ENCODE assay signal across 10 mouse cellular contexts in the genomic region with DNA sequence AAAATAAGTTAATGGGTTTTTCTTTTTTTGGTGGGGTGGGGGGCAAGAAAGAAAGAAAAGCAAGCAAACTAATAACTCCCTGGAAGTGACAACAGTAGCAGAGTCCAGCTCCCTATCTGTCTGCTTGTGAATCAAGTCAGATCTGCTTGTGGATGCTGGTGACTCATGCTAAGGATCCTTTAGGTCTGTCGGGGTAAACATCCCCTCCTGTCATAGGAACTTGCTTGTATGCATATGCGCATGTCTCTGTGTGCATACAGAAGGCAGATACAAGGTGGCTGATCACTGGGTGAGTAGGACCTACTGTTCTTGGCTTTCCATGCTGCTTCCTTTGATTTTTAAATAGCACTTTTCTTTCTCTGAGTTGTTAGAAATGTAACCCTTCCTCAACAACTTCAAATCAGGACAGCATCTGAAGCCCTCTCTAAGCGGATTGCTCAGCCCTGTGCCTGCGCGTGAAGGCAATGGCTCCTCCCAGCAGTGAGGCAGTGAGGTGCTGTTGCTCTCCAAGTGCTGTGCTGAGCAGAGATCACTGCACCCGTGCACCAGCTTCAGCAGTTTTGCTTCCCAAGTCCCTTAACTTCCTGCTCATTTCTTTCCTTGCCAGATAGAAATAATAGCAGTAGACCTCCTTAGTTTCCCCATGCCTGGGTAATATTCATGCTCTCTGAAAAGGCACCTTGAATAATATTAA.
DNase-seq lines count a peak whose midpoint lies in the region; ATAC-seq and TF ChIP-seq lines count a peak whose summit lies in the region.
"Had no signal": no experiment of that assay in that cellular context is flagged by ENCODE, and none has a peak within 500 bp of the region (broad histone marks: within the 10 kb centered on the region; RNA-seq: fewer than 3 reads in every experiment).

No protein-coding gene starts in this region.

- no peak overlapping the region for H3K4me3 ChIP-seq in heart, embryonic 11.5 days (ENCODE audit: low read depth, low read length)
- no peak overlapping the region for H3K4me3 ChIP-seq in midbrain, embryonic 10.5 days
- no peak overlapping the region for H3K4me3 ChIP-seq in midbrain, postnatal 0 days (ENCODE audit: low read depth, low read length)
- H3K4me3 ChIP-seq: embryonic facial prominence, embryonic 12.5 days; liver, embryonic 15.5 days had no signal

- H3K9ac ChIP-seq in heart, embryonic 11.5 days (ENCODE audit: low read depth, low read length), result no peak overlapping the region
- H3K9ac ChIP-seq in midbrain, postnatal 0 days (replicated peaks; ENCODE audit: low read length, poor library complexity, severe bottlenecking), result no peak overlapping the region
- H3K9ac ChIP-seq: embryonic facial prominence, embryonic 12.5 days; liver, embryonic 15.5 days had no signal

- H3K27me3 ChIP-seq in heart, embryonic 11.5 days (ENCODE audit: control insufficient read depth, insufficient read depth, low read length), result no peaks in the 10 kb centered on the region
- H3K27me3 ChIP-seq in midbrain, embryonic 10.5 days (ENCODE audit: low read depth, poor library complexity, severe bottlenecking), result no peaks in the 10 kb centered on the region
- no peaks in the 10 kb centered on the region for H3K27me3 ChIP-seq in midbrain, postnatal 0 days (ENCODE audit: insufficient read depth, low read length)
- H3K27me3 ChIP-seq: embryonic facial prominence, embryonic 12.5 days; liver, embryonic 15.5 days had no signal

- ATAC-seq in heart, embryonic 11.5 days (replicated peaks; ENCODE audit: insufficient number of reproducible peaks, low FRiP score, low TSS enrichment), result no peak
- no peak for ATAC-seq in midbrain, postnatal 0 days (ENCODE audit: low FRiP score)

- no peak for TF ChIP-seq CTCF in midbrain, postnatal 0 days (IDR thresholded peaks at IDR 0.05)

- H3K27ac ChIP-seq in heart, embryonic 11.5 days (ENCODE audit: low read depth, low read length), result no peak overlapping the region
- peak overlapping the region; percentile 33; the same call in 1 of the 2 replicates for H3K27ac ChIP-seq in midbrain, embryonic 10.5 days (replicated peaks)
- H3K27ac ChIP-seq in midbrain, postnatal 0 days (ENCODE audit: low read depth, low read length), result no peak overlapping the region
- H3K27ac ChIP-seq: embryonic facial prominence, embryonic 12.5 days; liver, embryonic 15.5 days had no signal

- no peak overlapping the region; the same call in 1 of the 2 replicates for H3K4me2 ChIP-seq in heart, embryonic 11.5 days
- H3K4me2 ChIP-seq in midbrain, postnatal 0 days (ENCODE audit: low read depth, low read length, poor library complexity, severe bottlenecking), result no peak overlapping the region
- H3K4me2 ChIP-seq: embryonic facial prominence, embryonic 12.5 days; liver, embryonic 15.5 days had no signal

- WGBS in heart, embryonic 11.5 days (ENCODE audit: insufficient replicate concordance), result 42% methylated on average over 6 of the region's 6 CpGs
- WGBS in midbrain, embryonic 10.5 days, result 42% methylated on average over 6 of the region's 6 CpGs
- WGBS in midbrain, postnatal 0 days, result 42% methylated on average over 6 of the region's 6 CpGs

- H3K9me3 ChIP-seq in heart, embryonic 11.5 days (replicated peaks; ENCODE audit: control insufficient read depth, low read length), result no peaks in the 10 kb centered on the region
- H3K9me3 ChIP-seq in midbrain, embryonic 10.5 days (replicated peaks), result no peaks in the 10 kb centered on the region
- H3K9me3 ChIP-seq in midbrain, postnatal 0 days (ENCODE audit: low read length), result no peaks in the 10 kb centered on the region
- H3K9me3 ChIP-seq: embryonic facial prominence, embryonic 12.5 days; liver, embryonic 15.5 days had no signal

- peak; percentile 86 for DNase-seq in heart, adult 11 months
- no peak for DNase-seq in midbrain, embryonic 10.5 days (ENCODE audit: low spot score)
- DNase-seq in midbrain, postnatal 0 days (ENCODE audit: low spot score), result no peak
- DNase-seq in cerebellum, adult 9-11 months, result peak; percentile 81
- peak; percentile 11 for DNase-seq in retina, embryonic 14.5 days (ENCODE audit: low spot score)
- no peak for DNase-seq in lung, adult 18-20 months
- DNase-seq: adrenal gland, adult 2 months had no signal

- H3K4me1 ChIP-seq in heart, embryonic 11.5 days (ENCODE audit: control insufficient read depth, insufficient read depth, low read length), result peaks cover 52% of the 10 kb centered on the region
- peaks cover 53% of the 10 kb centered on the region for H3K4me1 ChIP-seq in midbrain, embryonic 10.5 days
- no peaks in the 10 kb centered on the region; the same call in 1 of the 2 replicates for H3K4me1 ChIP-seq in midbrain, postnatal 0 days (ENCODE audit: insufficient read depth, low read length)
- H3K4me1 ChIP-seq: embryonic facial prominence, embryonic 12.5 days; liver, embryonic 15.5 days had no signal

- no peaks in the 10 kb centered on the region for H3K36me3 ChIP-seq in heart, embryonic 11.5 days (ENCODE audit: control insufficient read depth, insufficient read depth, low read length)
- H3K36me3 ChIP-seq in midbrain, embryonic 10.5 days, result no peaks in the 10 kb centered on the region
- no peaks in the 10 kb centered on the region for H3K36me3 ChIP-seq in midbrain, postnatal 0 days (ENCODE audit: insufficient read depth, low read length)
- H3K36me3 ChIP-seq: embryonic facial prominence, embryonic 12.5 days; liver, embryonic 15.5 days had no signal

Comparison
In these comparisons a context has a peak if more than half of its experiments do, and no peak if none do; other contexts are left out.
1. DNase-seq: peak in heart, adult 11 months (single experiment), cerebellum, adult 9-11 months (single experiment) and retina, embryonic 14.5 days (single experiment); none in midbrain, embryonic 10.5 days (single experiment), midbrain, postnatal 0 days (single experiment) and lung, adult 18-20 months (0 of 2).